Mouse (Mus musculus) spleen, embryonic (tissue): ENCODE results near the gene Serhl.
"Not testable (repeated sequence)": the region's sequence is repeated elsewhere in the genome, so short reads cannot be mapped to it uniquely, and the experiment has no call there.

Source experiments
- CTCF ChIA-PET: fragments of 350-600 bp; sonication (Branson Sonifier 250); formaldehyde crosslinking; loops from one replicate; lab custom pipeline; 2022; lab: Charles Lee

Serhl gene

GRCm38 (mm10) chr15:83089429-83089605 lies at the start of gene Serhl:
Gene Serhl (plus strand): TSS chr15:83089506.
- CTCF ChIA-PET, result interaction anchor here (0.7 kb wide), 1 partner anchor 20 kb away, joined by 3 read pairs; no protein-coding TSS in a partner anchor

GRCm38 (mm10) chr15:83040156-83040555 lies 49.1 kb upstream of the Serhl start:
- CTCF ChIA-PET, result no interaction called here

DNA sequence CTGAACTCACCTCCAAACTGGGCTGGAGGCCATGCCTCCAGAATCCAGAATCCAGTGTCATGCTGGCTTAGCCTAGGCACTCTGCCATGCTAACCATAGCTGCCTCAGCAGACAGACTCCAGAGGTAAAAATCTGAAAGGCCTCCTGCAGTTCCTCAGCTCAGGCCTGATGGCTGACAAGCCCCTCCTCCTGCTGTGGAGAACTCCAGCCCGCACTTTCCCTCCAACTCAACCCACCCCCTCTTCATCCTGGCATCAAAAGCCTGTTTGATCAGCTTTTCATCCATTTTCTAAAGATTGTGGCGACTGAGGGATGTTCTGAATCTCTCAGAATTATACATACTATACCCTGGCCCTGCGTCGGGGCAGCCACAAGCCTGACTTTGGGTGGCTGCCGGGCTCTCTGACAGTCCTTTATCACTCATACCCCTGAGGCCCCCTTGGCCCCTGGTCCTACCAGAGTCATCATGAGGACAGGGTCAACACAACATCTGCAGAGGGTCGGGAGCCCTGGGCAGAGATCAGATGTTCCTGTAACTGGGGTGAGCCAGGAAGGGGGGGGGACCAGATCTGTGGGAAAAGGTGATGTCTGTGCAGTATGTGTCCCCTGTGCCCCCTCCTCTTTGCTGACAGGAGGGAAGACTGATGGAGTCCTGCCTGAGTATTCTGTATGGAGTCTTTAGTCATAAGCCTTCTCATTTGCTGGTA lies 46.5 kb upstream of the Serhl start:
- CTCF ChIA-PET, result no interaction called here

DNA sequence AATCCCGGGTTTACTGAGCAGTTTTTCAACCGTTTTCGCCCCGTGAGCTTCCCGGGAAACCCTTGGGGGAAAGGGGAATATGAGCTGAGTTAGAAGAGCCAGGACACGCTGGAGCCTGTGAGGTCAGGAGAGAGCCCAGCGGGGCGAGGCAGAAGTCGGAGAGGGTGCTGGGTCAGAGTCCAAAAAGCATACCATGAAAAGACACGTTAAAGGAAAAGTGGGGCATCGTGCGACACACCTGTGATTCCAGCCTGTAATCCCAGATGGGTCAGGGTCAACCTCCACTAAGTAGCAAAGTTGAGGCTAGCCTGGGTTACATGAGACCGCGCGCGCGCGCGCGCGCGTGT lies 46.0 kb upstream of the Serhl start:
- CTCF ChIA-PET, result no interaction called here

DNA sequence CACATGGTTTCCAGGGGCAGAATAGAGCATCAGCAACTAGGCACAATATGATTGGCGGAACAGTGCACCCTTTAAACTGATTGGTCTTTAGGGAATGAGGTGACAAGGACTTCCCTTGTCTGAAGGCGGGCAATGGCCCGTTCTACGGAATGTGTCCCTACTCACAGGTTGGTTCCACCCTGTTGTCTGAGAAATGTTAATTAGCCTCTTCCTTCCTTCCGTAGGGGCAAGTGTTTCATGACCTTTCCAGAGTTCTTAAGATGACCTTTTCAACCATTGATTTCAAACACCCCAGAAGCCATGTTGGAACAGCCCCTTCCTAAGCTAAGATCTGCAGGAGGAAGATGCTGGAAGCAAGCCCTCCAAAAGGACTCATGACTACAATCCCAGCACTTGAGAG lies 43.7 kb upstream of the Serhl start:
- CTCF ChIA-PET, result not testable (repeated sequence)

- CTCF ChIA-PET, result interaction anchor here (1.1 kb wide), 1 partner anchor 233 kb away, joined by 9 read pairs; no protein-coding TSS in a partner anchor
Measured at GRCm38 (mm10) chr15:83046308-83046707, 43.0 kb upstream of the Serhl start.

GRCm38 (mm10) chr15:83046730-83047129 lies 42.6 kb upstream of the Serhl start:
- CTCF ChIA-PET, result interaction anchor here (1.1 kb wide), 1 partner anchor 233 kb away, joined by 9 read pairs; no protein-coding TSS in a partner anchor

GRCm38 (mm10) chr15:83052341-83053104 lies 36.8 kb upstream of the Serhl start:
- CTCF ChIA-PET, result no interaction called here

DNA sequence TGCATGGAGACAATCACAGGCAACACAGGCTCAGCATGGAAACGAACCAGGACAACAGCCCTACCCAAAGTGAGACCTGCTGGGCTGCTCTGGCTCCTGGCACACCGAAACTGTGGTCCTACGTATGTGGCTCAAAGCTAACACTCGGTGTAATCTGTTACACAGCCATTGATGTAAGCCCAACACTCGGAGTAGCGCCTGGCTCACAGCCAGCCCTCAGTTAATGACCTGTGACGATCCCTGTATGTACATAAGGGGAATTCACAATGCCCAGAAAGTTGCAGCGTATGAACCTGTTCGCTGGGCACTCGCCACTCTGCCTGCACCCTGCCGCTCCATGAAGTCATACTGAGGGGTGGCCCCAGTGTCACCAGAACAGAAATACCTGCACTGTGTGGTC lies 36.0 kb upstream of the Serhl start:
- CTCF ChIA-PET, result no interaction called here

DNA sequence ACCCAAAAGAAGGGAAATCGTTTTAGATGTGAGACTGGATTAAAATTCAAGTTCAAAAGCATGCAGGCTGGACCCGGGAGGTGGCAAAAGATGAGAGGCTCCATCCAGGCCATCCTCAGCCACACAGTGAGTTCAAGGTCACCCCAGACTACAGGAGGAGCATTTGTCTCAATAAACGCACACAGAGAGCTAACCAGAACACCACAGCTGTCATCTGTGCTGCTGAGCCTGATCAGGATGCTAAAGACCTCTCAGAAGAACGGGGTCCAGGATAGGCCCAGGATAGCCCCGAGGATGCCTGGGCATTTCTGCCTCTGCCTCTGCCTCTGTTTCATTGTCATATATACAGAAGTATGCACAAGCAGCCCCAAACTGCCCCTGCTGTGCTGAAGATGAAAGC lies 33.7 kb upstream of the Serhl start:
- CTCF ChIA-PET, result no interaction called here

- CTCF ChIA-PET, result interaction anchor here (0.7 to 0.8 kb wide), 2 partner anchors 203 to 222 kb away, joined by 3 to 6 read pairs; no protein-coding TSS in a partner anchor
Measured at GRCm38 (mm10) chr15:83056378-83057083, 32.8 kb upstream of the Serhl start.

GRCm38 (mm10) chr15:83057533-83057932 lies 31.8 kb upstream of the Serhl start:
- CTCF ChIA-PET, result no interaction called here

DNA sequence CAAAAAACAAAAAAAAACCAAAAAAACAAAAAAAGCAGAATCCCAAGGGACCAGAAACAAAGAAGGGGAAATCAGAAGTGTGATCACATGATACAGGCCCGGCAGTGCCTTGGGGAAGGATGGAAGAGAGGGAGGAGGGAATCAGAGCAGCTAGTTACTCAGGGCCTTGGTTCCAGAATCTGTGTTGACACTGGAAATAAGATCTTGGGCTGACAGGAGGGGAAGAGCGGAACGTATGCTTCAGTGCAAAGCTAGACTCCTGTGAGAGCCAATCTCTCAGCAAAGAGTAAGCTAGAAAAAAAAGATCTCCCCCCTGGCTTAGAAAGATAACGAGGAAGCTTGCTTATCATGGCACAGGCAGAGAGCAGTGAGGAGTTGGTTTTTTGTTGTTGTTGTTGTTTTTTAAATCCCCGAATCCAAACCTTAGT lies 30.1 kb upstream of the Serhl start:
- CTCF ChIA-PET, result interaction anchor here (0.5 to 0.7 kb wide), 2 partner anchors 184 to 245 kb away, joined by 3 to 4 read pairs; no protein-coding TSS in a partner anchor

GRCm38 (mm10) chr15:83061689-83062088 lies 27.6 kb upstream of the Serhl start:
- CTCF ChIA-PET, result no interaction called here

- CTCF ChIA-PET, result interaction anchor here (0.7 kb wide), 2 partner anchors 38 to 215 kb away, joined by 4 to 5 read pairs; no protein-coding TSS in a partner anchor
Measured at GRCm38 (mm10) chr15:83062582-83062981, 26.7 kb upstream of the Serhl start.

DNA sequence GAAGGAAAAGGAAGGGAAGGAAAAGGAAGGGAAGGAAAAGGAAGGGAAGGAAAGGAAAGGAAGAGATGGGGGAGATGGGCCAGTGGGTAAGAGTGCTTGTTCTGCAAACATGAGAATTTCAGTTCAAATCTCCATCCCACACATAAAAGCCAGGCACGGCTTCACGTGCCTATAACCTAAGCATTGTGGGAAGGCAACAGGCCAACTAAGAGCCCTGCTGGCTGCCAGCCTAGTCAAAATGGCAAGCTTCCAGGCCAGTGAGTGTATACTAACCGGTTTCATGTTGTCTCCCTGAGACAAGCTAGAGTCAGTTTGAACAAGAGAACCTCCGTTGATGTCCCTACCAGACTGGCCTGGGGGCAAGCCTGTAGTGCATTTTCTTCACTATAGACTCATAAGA lies 23.8 kb upstream of the Serhl start:
- CTCF ChIA-PET, result no interaction called here

DNA sequence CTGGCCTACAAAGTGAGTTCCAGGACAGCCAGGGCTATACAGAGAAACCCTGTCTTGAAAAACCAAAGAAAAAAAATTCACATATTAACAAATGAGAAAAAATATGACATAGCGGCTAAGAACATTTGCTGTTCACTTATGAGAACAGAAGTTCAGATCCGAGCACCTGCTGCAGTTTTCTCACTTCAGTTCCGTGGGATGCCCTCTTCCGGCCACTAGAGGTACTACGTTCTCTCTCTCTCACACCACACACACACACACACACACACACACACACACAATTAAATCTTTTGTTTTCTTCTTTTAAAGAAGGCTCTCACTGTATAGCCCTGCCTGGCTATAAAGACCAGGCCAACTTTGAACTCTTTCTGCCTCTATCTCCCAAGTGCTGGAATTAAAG lies 21.0 kb upstream of the Serhl start:
- CTCF ChIA-PET, result no interaction called here

- CTCF ChIA-PET, result no interaction called here
Measured at GRCm38 (mm10) chr15:83070942-83071341, 18.4 kb upstream of the Serhl start.

DNA sequence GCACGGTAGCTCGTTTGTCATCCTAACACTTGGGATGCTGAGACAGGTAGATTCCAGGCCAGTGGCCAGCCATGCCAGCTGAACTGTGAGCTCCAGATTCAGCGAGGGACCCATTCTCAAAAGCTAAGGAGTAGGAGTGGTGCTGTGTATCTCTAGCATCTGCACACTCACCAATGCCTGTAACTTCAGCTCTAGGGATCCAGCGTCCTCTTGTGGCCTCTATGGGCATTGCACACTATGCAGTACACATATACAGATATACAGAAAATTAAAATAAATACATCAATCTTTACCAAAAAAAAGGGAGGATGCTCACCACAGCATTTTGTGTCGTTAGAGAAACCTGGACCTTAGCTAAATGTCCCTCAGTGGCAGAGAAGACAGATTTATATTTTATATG lies 17.6 kb upstream of the Serhl start:
- CTCF ChIA-PET, result interaction anchor here (0.6 kb wide), 1 partner anchor 784 kb away, joined by 3 read pairs; no protein-coding TSS in a partner anchor

DNA sequence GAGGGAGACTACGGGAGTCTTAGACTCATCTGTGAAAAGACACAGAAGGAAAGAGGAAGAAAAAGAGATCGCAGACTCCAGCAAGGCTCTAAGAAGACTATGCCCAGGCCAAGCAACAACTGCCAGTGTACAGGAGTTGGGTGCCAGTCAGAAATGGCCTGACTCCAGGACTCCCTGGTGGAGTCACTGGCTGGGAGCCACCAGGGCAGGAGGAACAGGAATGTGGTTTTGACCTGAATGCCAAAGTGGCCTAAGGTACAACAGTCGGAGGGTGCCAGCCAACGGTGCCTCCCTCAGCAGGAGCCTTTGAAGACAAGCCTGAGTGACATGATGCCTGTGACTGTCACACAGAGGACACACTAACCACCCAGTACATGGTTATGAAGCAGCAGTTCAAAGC lies 15.1 kb upstream of the Serhl start:
- CTCF ChIA-PET, result no interaction called here

DNA sequence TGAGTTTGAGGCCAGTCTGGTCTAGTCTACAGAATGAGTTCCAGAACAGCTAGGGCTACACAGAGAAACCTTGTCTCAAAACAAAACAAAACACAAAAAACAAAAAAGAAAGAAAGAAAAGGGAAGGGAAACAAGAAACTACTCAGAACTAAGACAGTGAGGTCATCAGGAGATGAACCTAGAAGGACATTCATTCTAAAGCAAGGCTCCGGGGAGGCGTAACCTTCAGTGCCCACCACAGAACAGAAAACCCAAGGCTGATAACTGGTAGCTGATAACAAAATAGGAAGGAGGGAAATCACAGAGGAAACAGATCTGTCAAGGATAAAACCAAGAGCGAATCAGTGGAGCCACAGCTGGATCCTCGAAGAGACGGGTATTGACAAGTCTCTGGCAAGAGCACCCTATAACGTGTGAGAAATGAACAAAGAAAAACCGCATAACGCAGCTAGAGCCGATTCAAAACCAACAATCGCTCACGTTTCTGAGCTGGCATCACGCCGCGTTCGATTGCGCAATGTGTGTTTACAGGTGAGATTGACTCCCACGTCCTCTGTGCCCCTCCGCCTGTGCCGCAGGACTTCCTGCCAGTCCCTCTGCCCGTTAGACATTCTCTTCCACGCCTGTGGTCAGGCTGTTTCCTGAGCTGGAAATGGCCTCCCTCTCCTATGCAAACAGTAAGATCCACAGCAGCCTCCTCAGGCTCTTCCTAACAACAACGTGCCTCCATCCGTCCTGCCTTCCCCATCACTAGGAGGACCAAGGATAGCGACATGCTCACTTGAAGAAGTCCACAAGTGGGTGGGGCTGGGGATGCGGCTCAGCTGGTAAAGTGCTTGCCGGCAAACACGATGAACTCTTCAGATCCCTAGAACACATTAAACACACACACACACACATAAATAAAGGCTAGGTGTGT lies 13.4 kb upstream of the Serhl start:
- CTCF ChIA-PET, result interaction anchor here (0.6 to 0.7 kb wide), 2 partner anchors 173 to 1240 kb away, joined by 3 to 15 read pairs; no protein-coding TSS in a partner anchor
